Mouse (Mus musculus): Measurements from ENCODE around the gene Smim5.

GRCm38 (mm10) chr11:115898446-115898845 is 1.3 kb upstream of the Smim5 start:
- TF ChIP-seq CTCF (IDR thresholded peaks at IDR 0.05; ENCODE audit: extremely low read depth, insufficient read depth, low read length) (no peak), POLR2A (IDR thresholded peaks at IDR 0.05; ENCODE audit: extremely low read depth, insufficient read depth, low read length) (no peak)
